Mouse (Mus musculus) heart, postnatal 14 days (tissue): ENCODE results near the gene Rpf2. TPM values are rescaled to one million over a fixed set of nuclear protein-coding genes. Genes with fewer than 3 reads are reported as not detected.

ENCODE experiments used
- DNase-seq, 2 experiments: peaks; one replicate each; pipeline ENCODE4 v3.0.0; 2021 to 2022
- intact Hi-C: fragments of 180-260 bp; cut with DNase I; formaldehyde crosslinking; loops from one replicate; pipeline ENCODE4 v1.15.1; 2025
- long read RNA-seq, 2 experiments: library from polyadenylated mRNA; stranded (forward); transcript quantifications; one replicate each; pipeline ENCODE4 v2.0.0; 2021
- total RNA-seq, 2 experiments: library from RNA; stranded (reverse); gene quantifications; 2 replicates each; pipeline ENCODE4 v1.2.3; 2021

The Rpf2 gene
- 10 to 100 TPM in 1 of 2 experiments, 1 to 10 TPM in 1; 8.2 to 11.2 TPM for total RNA-seq
- long read RNA-seq, experiment 1, transcript Rpf2-206 (10 exons, 1,296 nt), result major isoform, 11 of 12 reads
- long read RNA-seq, experiment 1, partial matches to known transcripts, result 0 of 12 reads
- long read RNA-seq, experiment 1, other reads (novel, unspliced or antisense), result 0 of 12 reads
- long read RNA-seq, experiment 2, transcript Rpf2-206 (10 exons, 1,296 nt), result major isoform, 7 of 7 reads
- long read RNA-seq, experiment 2, partial matches to known transcripts, result 0 of 7 reads
- long read RNA-seq, experiment 2, other reads (novel, unspliced or antisense), result 0 of 7 reads

- intact Hi-C loops, result loop anchor here (10.0 kb wide), 1 partner anchor 352 kb away; the partner anchor contains the start of gene Mfsd4b4
Observed at GRCm38 (mm10) chr10:40246374-40247165, at the start of gene Rpf2. Gene Rpf2, minus strand, starts transcription at chr10:40247036.

GRCm38 (mm10) chr10:40292640-40293039, 45.8 kb upstream of the Rpf2 start:
- DNase-seq, result no peak
- intact Hi-C loops, result no loop called here

More at GRCm38 (mm10) chr10:40246374-40247165, at the start of gene Rpf2:
- peak; percentile 84 to 85 for DNase-seq

- DNase-seq, result no peak
- intact Hi-C loops, result no loop called here
Observed at GRCm38 (mm10) chr10:40286767-40287166, 39.9 kb upstream of the Rpf2 start.

- intact Hi-C loops, result no loop called here
- DNase-seq, result no peak
Observed at GRCm38 (mm10) chr10:40285571-40285970, 38.7 kb upstream of the Rpf2 start.

GRCm38 (mm10) chr10:40284997-40285396, 38.2 kb upstream of the Rpf2 start:
- no peak for DNase-seq
- intact Hi-C loops, result no loop called here

GRCm38 (mm10) chr10:40284179-40284831, 37.5 kb upstream of the Rpf2 start:
- intact Hi-C loops, result no loop called here

GRCm38 (mm10) chr10:40283636-40284035, 36.8 kb upstream of the Rpf2 start:
- no peak for DNase-seq
- intact Hi-C loops, result no loop called here

More at GRCm38 (mm10) chr10:40284179-40284831, 37.5 kb upstream of the Rpf2 start:
- no peak for DNase-seq

- DNase-seq, result no peak
- intact Hi-C loops, result no loop called here
Observed at GRCm38 (mm10) chr10:40281565-40281964, 34.7 kb upstream of the Rpf2 start.

GRCm38 (mm10) chr10:40278317-40278716, 31.5 kb upstream of the Rpf2 start:
- intact Hi-C loops, result no loop called here
- DNase-seq, result no peak

GRCm38 (mm10) chr10:40275991-40276390, 29.2 kb upstream of the Rpf2 start:
- DNase-seq, result no peak
- intact Hi-C loops, result no loop called here

- no peak for DNase-seq
- intact Hi-C loops, result no loop called here
Observed at GRCm38 (mm10) chr10:40273938-40274337, 27.1 kb upstream of the Rpf2 start.

- no peak for DNase-seq
- intact Hi-C loops, result no loop called here
Observed at GRCm38 (mm10) chr10:40271216-40271615, 24.4 kb upstream of the Rpf2 start.

- DNase-seq, result no peak
- intact Hi-C loops, result no loop called here
Observed at GRCm38 (mm10) chr10:40264920-40265319, 18.1 kb upstream of the Rpf2 start.

GRCm38 (mm10) chr10:40263691-40264090, 16.9 kb upstream of the Rpf2 start:
- intact Hi-C loops, result no loop called here
- DNase-seq, result no peak

- intact Hi-C loops, result no loop called here
Observed at GRCm38 (mm10) chr10:40262200-40262599, 15.4 kb upstream of the Rpf2 start.

GRCm38 (mm10) chr10:40260305-40260704, 13.5 kb upstream of the Rpf2 start:
- intact Hi-C loops, result no loop called here

More at GRCm38 (mm10) chr10:40262200-40262599, 15.4 kb upstream of the Rpf2 start:
- DNase-seq, result no peak

GRCm38 (mm10) chr10:40259542-40259941, 12.7 kb upstream of the Rpf2 start:
- intact Hi-C loops, result loop anchor here (1.0 to 10.0 kb wide), 4 partner anchors 41 to 365 kb away; no protein-coding TSS in a partner anchor
- DNase-seq, result no peak

More at GRCm38 (mm10) chr10:40260305-40260704, 13.5 kb upstream of the Rpf2 start:
- no peak for DNase-seq

GRCm38 (mm10) chr10:40258976-40259375, 12.1 kb upstream of the Rpf2 start:
- DNase-seq, result peak; percentile 38 to 60
- intact Hi-C loops, result loop anchor here (1.0 to 10.0 kb wide), 4 partner anchors 42 to 366 kb away; no protein-coding TSS in a partner anchor

GRCm38 (mm10) chr10:40258401-40258966, 11.6 kb upstream of the Rpf2 start:
- intact Hi-C loops, result loop anchor here (2.0 to 10.0 kb wide), 3 partner anchors 42 to 366 kb away; no protein-coding TSS in a partner anchor
- peak; percentile 42 to 69 for DNase-seq
